Mouse (Mus musculus) small intestine, adult 2 months (tissue): ENCODE data around the gene Lsm2.
"Not testable (repeated sequence)": the region's sequence is repeated elsewhere in the genome, so short reads cannot be mapped to it uniquely, and the experiment has no call there.

Experiments
- CTCF ChIP-seq: fragments of 200-500 bp; IDR thresholded peaks from 2 replicates; pipeline ENCODE4 v1.5.1; 2012; ENCODE audit warnings: low read depth, mild to moderate bottlenecking, control low read depth, inconsistent platforms, low read length, moderate library complexity, mixed read lengths; ENCODE audit not compliant: insufficient replicate concordance, insufficient read length; ENCODE audit errors: extremely low read depth
- POLR2A ChIP-seq: fragments of 200-500 bp; IDR thresholded peaks from 2 replicates; pipeline ENCODE4 v1.6.1; 2012; ENCODE audit warnings: low read depth, mild to moderate bottlenecking, control low read depth, inconsistent platforms, low read length, moderate library complexity

DNA sequence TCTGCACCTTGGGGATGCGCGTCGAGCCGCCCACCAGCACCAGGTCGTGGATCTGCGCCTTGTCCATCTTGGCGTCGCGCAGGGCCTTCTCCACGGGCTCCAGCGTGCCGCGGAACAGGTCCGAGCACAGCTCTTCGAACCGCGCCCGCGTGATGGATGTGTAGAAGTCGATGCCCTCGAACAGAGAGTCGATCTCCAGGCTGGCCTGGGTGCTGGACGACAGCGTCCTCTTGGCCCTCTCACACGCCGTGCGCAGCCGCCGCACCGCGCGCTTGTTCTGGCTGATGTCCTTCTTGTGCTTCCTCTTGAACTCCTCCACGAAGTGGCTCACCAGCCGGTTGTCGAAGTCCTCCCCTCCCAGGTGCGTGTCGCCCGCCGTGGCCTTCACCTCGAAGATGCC, 23.7 kb upstream of the Lsm2 start:
- TF ChIP-seq CTCF, POLR2A: not testable (repeated sequence)
